36 mouse cellular contexts compared by ENCODE assay signal in genomic region chr11:12420146-12420545, GRCm38 (mm10). TPM values are rescaled to one million over a fixed set of nuclear protein-coding genes. Genes with fewer than 3 reads are reported as not detected.
"Had no signal": no experiment of that assay in that cellular context is flagged by ENCODE, and none has a peak within 500 bp of the region (broad histone marks: within the 10 kb centered on the region; RNA-seq: fewer than 3 reads in every experiment).

No protein-coding gene starts in this region.

- H3K9ac ChIP-seq: heart, embryonic 12.5 days; heart, embryonic 13.5 days; heart, embryonic 15.5 days; hindbrain, embryonic 12.5 days; hindbrain, embryonic 13.5 days; hindbrain, embryonic 14.5 days; hindbrain, embryonic 15.5 days; intestine, embryonic 15.5 days; kidney, embryonic 15.5 days had no signal

- DNase-seq: heart, postnatal 10 days; heart, postnatal 14 days; heart, postnatal 36 days; heart, postnatal 4 days; kidney, adult 11 months; kidney, adult 18-20 months; kidney, adult 2 months; kidney, adult 8-10 months; kidney, adult 9 months; kidney, postnatal 10 days; kidney, postnatal 14 days; kidney, postnatal 25 days; kidney, postnatal 36 days; kidney, postnatal 4 days; layer of hippocampus, adult 9-11 months; layer of hippocampus, postnatal 36 days had no signal

- H3K4me3 ChIP-seq: heart, embryonic 10.5 days; heart, embryonic 12.5 days; heart, embryonic 13.5 days; heart, embryonic 15.5 days; hindbrain, embryonic 10.5 days; hindbrain, embryonic 12.5 days; hindbrain, embryonic 13.5 days; hindbrain, embryonic 15.5 days; intestine, embryonic 15.5 days; kidney, embryonic 15.5 days; layer of hippocampus, adult 2 months had no signal

- ATAC-seq: hindbrain, embryonic 16.5 days; hindbrain, postnatal 0 days; inflammation-experienced regulatory T-cells, adult 6 months; intestine, embryonic 15.5 days; intestine, embryonic 16.5 days; intestine, postnatal 0 days had no signal

- H3K36me3 ChIP-seq: heart, embryonic 10.5 days; heart, embryonic 12.5 days; heart, embryonic 13.5 days; heart, embryonic 15.5 days; hindbrain, embryonic 10.5 days; hindbrain, embryonic 12.5 days; hindbrain, embryonic 13.5 days; hindbrain, embryonic 15.5 days; intestine, embryonic 15.5 days; kidney, embryonic 15.5 days had no signal

- H3K27ac ChIP-seq: heart, embryonic 10.5 days; heart, embryonic 15.5 days; hindbrain, embryonic 10.5 days; hindbrain, embryonic 12.5 days; hindbrain, embryonic 13.5 days; hindbrain, embryonic 14.5 days; hindbrain, embryonic 15.5 days; hindbrain, postnatal 0 days; intestine, embryonic 15.5 days; kidney, embryonic 15.5 days; kidney, postnatal 0 days; layer of hippocampus, adult 2 months had no signal

- H3K27me3 ChIP-seq: heart, embryonic 12.5 days; heart, embryonic 13.5 days; heart, embryonic 15.5 days; hindbrain, embryonic 12.5 days; hindbrain, embryonic 13.5 days; hindbrain, embryonic 15.5 days; intestine, embryonic 15.5 days; kidney, embryonic 15.5 days had no signal

- H3K4me1 ChIP-seq: intestine, embryonic 15.5 days; kidney, embryonic 15.5 days had no signal

- H3K9me3 ChIP-seq: heart, embryonic 10.5 days; heart, embryonic 12.5 days; heart, embryonic 13.5 days; heart, embryonic 15.5 days; hindbrain, embryonic 10.5 days; hindbrain, embryonic 12.5 days; hindbrain, embryonic 13.5 days; hindbrain, embryonic 15.5 days; intestine, embryonic 15.5 days; kidney, embryonic 15.5 days had no signal

- H3K4me2 ChIP-seq: heart, embryonic 11.5 days; heart, embryonic 12.5 days; heart, embryonic 13.5 days; heart, embryonic 15.5 days; hindbrain, embryonic 12.5 days; hindbrain, embryonic 13.5 days; hindbrain, embryonic 14.5 days; hindbrain, embryonic 15.5 days; intestine, embryonic 15.5 days; kidney, embryonic 15.5 days had no signal

RNA-seq across cellular contexts. Expression of gene Cobl, which starts 44.6 kb away (rescaled TPM):
- total RNA-seq: hematopoietic stem cell, adult 5-6 weeks had no signal
